Mouse (Mus musculus): ENCODE measurements at regions not wholly inside any gene's neighbourhood (a gene's known extent, or its start where the extent isn't known, plus 50 kb on each side); places are given as distances from the start of the nearest gene placed in this dataset.

DNA sequence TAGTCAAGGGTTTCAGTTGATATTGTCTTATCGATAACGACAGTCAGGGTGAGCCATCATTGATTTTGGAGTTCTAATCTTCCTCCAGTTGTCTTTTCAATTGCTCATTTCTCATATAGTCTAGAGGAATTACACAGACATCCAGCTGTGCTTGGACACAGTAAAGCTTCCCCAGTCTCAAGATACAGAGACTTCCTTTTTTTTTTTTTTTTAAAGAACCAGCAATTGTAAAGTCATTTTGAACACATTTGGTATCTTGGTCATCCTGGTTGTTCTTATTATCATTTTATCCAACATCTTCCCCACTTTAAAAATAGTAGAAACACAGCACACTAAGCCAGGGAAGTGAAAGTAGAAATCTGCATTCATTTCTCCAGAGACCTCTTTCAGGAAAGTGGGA is 51.4 kb upstream of the Rgmb start:
- H3K4me3 ChIP-seq: no peak overlapping the region
- no peaks in the 10 kb centered on the region for H3K27me3 ChIP-seq
- H3K9ac ChIP-seq: no peak overlapping the region
- ATAC-seq (ENCODE audit: insufficient number of reproducible peaks, low FRiP score, low TSS enrichment, low read depth): no peak
- H3K9me3 ChIP-seq: no peaks in the 10 kb centered on the region
- no peaks in the 10 kb centered on the region for H3K36me3 ChIP-seq
- 95% methylated on average over 2 of the region's 2 CpGs for WGBS
- no peak overlapping the region for H3K27ac ChIP-seq
- H3K4me2 ChIP-seq: no peak overlapping the region
- H3K4me1 ChIP-seq: peaks cover 3% of the 10 kb centered on the region; the same call in 1 of the 2 replicates
